Mouse (Mus musculus): ENCODE measurements around the gene Ppara. TPM values are rescaled to one million over a fixed set of nuclear protein-coding genes. Genes with fewer than 3 reads are reported as not detected.

Gene Ppara
- polyA plus RNA-seq, 1 experiment from 2014 or later: 1.9 TPM

GRCm38 (mm10) chr15:85713417-85713816 lies 21.4 kb upstream of the Ppara start:
- H3K36me3 ChIP-seq: no peaks in the 10 kb centered on the region
- no peaks in the 10 kb centered on the region for H3K9me3 ChIP-seq
- peaks cover 7% of the 10 kb centered on the region for H3K4me1 ChIP-seq (replicated peaks)
- H3K27ac ChIP-seq: no peak overlapping the region
- ATAC-seq (ENCODE audit: insufficient number of reproducible peaks, insufficient read depth, low FRiP score, low TSS enrichment, low read depth): no peak
- no peak overlapping the region for H3K4me2 ChIP-seq
- WGBS: 89% methylated on average over 9 of the region's 9 CpGs
- H3K4me3 ChIP-seq (replicated peaks): no peak overlapping the region
- H3K27me3 ChIP-seq: peaks cover 18% of the 10 kb centered on the region; the same call in 1 of the 2 replicates
- no peak overlapping the region for H3K9ac ChIP-seq (replicated peaks)

- H3K27ac ChIP-seq: no peak overlapping the region
- no peaks in the 10 kb centered on the region for H3K9me3 ChIP-seq
- no peaks in the 10 kb centered on the region for H3K36me3 ChIP-seq
- H3K4me3 ChIP-seq (replicated peaks): no peak overlapping the region
- 69% methylated on average over 3 of the region's 3 CpGs for WGBS
- H3K9ac ChIP-seq (replicated peaks): no peak overlapping the region
- peaks cover 18% of the 10 kb centered on the region; the same call in 1 of the 2 replicates for H3K27me3 ChIP-seq
- 0 out of 2 replicates have a peak, but pooled peaks cover 2% of the 10 kb centered on the region for H3K4me1 ChIP-seq (replicated peaks)
- no peak overlapping the region for H3K4me2 ChIP-seq
- ATAC-seq (ENCODE audit: insufficient number of reproducible peaks, insufficient read depth, low FRiP score, low TSS enrichment, low read depth): no peak
Observed at GRCm38 (mm10) chr15:85715059-85715458, 19.7 kb upstream of the Ppara start.

DNA sequence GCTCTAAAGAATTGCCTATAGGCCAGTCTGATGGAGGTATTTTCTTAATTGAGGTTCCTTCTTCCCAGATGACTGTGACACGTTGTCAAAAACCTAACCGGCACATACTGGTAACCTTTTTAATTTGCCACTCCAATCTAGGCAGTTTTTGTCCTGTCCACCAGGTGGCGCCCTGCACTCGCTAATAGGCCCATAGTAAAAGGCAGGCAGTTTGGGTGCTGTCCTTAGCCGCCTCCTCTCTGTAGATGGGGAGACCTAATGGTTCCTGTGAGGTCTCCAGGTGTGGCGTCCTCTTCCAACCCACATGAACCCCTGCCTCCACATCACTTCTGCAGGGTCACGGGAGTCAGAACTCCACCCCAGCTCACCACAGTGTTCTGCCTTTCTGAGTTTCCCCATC lies 18.7 kb upstream of the Ppara start:
- Histone ChIP-seq H3K9ac (replicated peaks) (no peak overlapping the region), H3K4me2 (no peak overlapping the region), H3K4me3 (replicated peaks) (no peak overlapping the region), H3K27me3 (peaks cover 12% of the 10 kb centered on the region), H3K27ac (no peak overlapping the region), H3K4me1 (replicated peaks) (no peaks in the 10 kb centered on the region), H3K36me3 (no peaks in the 10 kb centered on the region), H3K9me3 (no peaks in the 10 kb centered on the region)
- no peak for ATAC-seq (ENCODE audit: insufficient number of reproducible peaks, insufficient read depth, low FRiP score, low TSS enrichment, low read depth)
- 10% methylated on average over 7 of the region's 7 CpGs for WGBS

DNA sequence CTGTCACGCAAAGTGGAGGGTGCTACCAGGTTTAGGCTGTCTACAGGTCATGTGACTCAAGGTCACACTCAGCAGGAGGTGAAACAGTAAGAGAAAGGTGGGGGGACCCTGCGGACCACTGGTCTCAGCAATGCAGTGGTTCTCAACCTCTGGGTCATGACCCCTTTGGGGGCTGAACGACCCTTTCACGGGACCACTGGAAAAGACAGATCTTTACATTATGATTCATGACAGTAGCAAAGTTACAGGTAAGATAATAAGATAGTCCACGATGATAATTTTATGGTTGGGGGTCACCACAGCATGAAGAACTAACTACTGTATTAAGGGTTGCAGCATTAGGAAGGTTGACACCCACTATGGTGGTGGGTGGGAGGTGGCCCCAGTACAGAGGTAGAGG lies 18.2 kb upstream of the Ppara start:
- H3K4me1 ChIP-seq (replicated peaks): no peaks in the 10 kb centered on the region
- H3K36me3 ChIP-seq: no peaks in the 10 kb centered on the region
- peaks cover 14% of the 10 kb centered on the region for H3K27me3 ChIP-seq
- WGBS: 77% methylated on average over 5 of the region's 5 CpGs
- no peak overlapping the region for H3K27ac ChIP-seq
- H3K4me2 ChIP-seq: no peak overlapping the region
- no peak overlapping the region for H3K4me3 ChIP-seq (replicated peaks)
- H3K9ac ChIP-seq (replicated peaks): no peak overlapping the region
- ATAC-seq (ENCODE audit: insufficient number of reproducible peaks, insufficient read depth, low FRiP score, low TSS enrichment, low read depth): no peak; the same call in 1 of the 2 replicates
- no peaks in the 10 kb centered on the region for H3K9me3 ChIP-seq

DNA sequence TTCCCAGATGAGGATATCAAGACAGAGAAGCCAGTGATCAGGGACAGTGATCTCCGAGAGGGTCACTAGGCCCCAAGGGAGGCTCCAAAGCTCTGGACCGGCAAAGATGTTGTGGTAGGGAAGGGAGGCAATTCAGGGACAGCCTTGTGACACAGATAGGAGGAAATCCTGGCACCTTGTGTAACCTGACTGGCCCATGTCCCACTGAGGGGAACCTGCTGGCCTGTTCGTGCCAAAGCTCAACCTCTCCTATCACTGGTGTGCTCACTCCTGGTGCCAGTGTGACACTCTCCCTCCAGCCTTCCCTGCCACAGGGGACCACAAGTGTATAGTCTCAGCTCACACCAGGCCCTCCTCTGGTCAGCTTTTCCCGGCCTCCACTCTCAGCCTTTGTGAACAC lies 17.8 kb upstream of the Ppara start:
- H3K36me3 ChIP-seq: no peaks in the 10 kb centered on the region
- no peak overlapping the region for H3K9ac ChIP-seq (replicated peaks)
- H3K4me3 ChIP-seq (replicated peaks): no peak overlapping the region
- no peaks in the 10 kb centered on the region for H3K4me1 ChIP-seq (replicated peaks)
- no peaks in the 10 kb centered on the region for H3K9me3 ChIP-seq
- 71% methylated on average over 4 of the region's 4 CpGs for WGBS
- no peak overlapping the region for H3K4me2 ChIP-seq
- ATAC-seq (ENCODE audit: insufficient number of reproducible peaks, insufficient read depth, low FRiP score, low TSS enrichment, low read depth): no peak
- H3K27me3 ChIP-seq: peaks cover 12% of the 10 kb centered on the region
- H3K27ac ChIP-seq: no peak overlapping the region

DNA sequence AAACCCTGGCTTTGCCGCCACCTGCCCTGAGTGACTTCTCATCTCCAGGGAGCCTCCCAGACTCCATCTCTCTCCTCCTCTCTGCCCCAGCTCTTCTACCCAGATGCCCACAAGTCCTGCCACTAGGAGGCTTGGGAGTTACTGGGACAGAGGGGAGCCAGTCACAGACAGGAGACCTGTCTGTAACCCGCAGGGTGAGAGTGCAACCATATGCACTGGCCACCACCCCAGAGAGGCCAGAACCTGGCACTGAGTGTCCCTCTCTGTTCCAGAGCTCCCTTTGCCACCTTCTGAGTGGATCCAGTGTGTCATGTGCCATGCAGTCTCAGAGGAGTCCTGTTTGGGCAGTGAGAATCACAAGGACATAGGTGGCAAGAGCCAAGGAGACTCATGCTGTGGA lies 17.0 kb upstream of the Ppara start:
- Histone ChIP-seq H3K4me3 (replicated peaks) (no peak overlapping the region), H3K9me3 (no peaks in the 10 kb centered on the region), H3K4me2 (no peak overlapping the region), H3K4me1 (replicated peaks) (no peaks in the 10 kb centered on the region), H3K27me3 (peaks cover 10% of the 10 kb centered on the region), H3K27ac (no peak overlapping the region), H3K9ac (replicated peaks) (no peak overlapping the region), H3K36me3 (no peaks in the 10 kb centered on the region)
- 78% methylated on average over 2 of the region's 2 CpGs for WGBS
- ATAC-seq (ENCODE audit: insufficient number of reproducible peaks, insufficient read depth, low FRiP score, low TSS enrichment, low read depth): no peak

GRCm38 (mm10) chr15:85719017-85719416 lies 15.8 kb upstream of the Ppara start:
- Histone ChIP-seq H3K4me2 (no peak overlapping the region), H3K4me1 (replicated peaks) (no peaks in the 10 kb centered on the region), H3K4me3 (replicated peaks) (no peak overlapping the region), H3K9me3 (no peaks in the 10 kb centered on the region), H3K27me3 (peaks cover 10% of the 10 kb centered on the region), H3K36me3 (no peaks in the 10 kb centered on the region), H3K27ac (no peak overlapping the region), H3K9ac (replicated peaks) (no peak overlapping the region)
- no peak for ATAC-seq (ENCODE audit: insufficient number of reproducible peaks, insufficient read depth, low FRiP score, low TSS enrichment, low read depth)
- WGBS: 82% methylated on average over 7 of the region's 7 CpGs

DNA sequence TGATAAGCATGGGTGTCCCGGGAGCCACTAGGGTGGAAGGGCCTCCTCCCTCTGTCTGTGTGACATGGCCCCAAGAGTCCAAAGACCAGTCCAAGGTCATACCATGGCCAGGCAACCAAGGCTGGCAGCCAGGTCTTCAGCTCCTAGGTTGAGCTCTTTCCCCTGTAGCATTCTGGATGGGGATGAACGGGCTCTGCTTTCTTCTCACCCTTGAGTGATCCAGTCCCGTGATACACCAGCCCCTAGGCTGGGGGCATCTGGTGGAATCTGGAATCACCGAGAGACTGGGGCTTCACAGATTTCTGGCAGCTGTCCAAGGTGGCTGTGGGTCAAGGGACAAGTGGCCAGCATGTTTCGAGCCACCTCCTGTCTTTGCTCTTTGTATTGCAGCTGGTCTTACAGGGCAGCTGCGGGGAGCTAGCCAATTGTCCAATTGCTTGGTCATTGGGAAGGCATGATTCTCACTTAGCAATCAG lies 14.4 kb upstream of the Ppara start:
- Histone ChIP-seq H3K4me1 (replicated peaks) (no peaks in the 10 kb centered on the region), H3K36me3 (no peaks in the 10 kb centered on the region), H3K4me3 (replicated peaks) (no peak overlapping the region), H3K9me3 (no peaks in the 10 kb centered on the region), H3K27ac (no peak overlapping the region), H3K4me2 (no peak overlapping the region), H3K9ac (replicated peaks) (no peak overlapping the region), H3K27me3 (peaks cover 10% of the 10 kb centered on the region)
- WGBS: 71% methylated on average over 6 of the region's 6 CpGs
- no peak for ATAC-seq (ENCODE audit: insufficient number of reproducible peaks, insufficient read depth, low FRiP score, low TSS enrichment, low read depth)

- WGBS: 45% methylated on average over 11 of the region's 11 CpGs
- Histone ChIP-seq H3K4me2 (no peak overlapping the region), H3K9me3 (no peaks in the 10 kb centered on the region), H3K9ac (replicated peaks) (no peak overlapping the region), H3K4me3 (replicated peaks) (no peak overlapping the region), H3K27ac (no peak overlapping the region), H3K36me3 (no peaks in the 10 kb centered on the region), H3K27me3 (peaks cover 21% of the 10 kb centered on the region), H3K4me1 (replicated peaks) (no peaks in the 10 kb centered on the region)
- no peak for ATAC-seq (ENCODE audit: insufficient number of reproducible peaks, insufficient read depth, low FRiP score, low TSS enrichment, low read depth)
Observed at GRCm38 (mm10) chr15:85724271-85725165, 10.3 kb upstream of the Ppara start.

DNA sequence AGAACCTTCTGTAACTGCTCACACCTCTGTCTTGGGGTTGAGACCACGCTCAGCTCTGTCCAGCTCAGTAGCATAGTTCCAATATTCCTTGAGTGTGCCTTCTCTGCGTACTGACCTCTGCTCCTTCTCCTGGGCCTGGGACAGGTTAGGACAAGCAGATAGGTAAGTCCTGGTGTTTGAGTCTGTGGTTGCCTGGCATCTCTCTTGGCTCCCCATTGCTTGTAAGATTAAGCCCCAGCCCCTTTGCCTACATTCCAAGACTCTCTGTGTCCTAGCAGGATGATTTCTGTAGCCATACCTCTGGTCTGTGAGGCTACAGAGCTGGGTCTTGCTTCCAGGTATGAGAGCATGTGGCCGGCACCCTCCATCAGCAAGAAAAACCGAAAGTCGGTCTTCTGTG lies 6.6 kb upstream of the Ppara start:
- no peak overlapping the region for H3K9ac ChIP-seq (replicated peaks)
- ATAC-seq (ENCODE audit: insufficient number of reproducible peaks, insufficient read depth, low FRiP score, low TSS enrichment, low read depth): no peak
- no peak overlapping the region for H3K4me2 ChIP-seq
- H3K27ac ChIP-seq: no peak overlapping the region
- 89% methylated on average over 5 of the region's 5 CpGs for WGBS
- no peaks in the 10 kb centered on the region for H3K36me3 ChIP-seq
- no peak overlapping the region for H3K4me3 ChIP-seq (replicated peaks)
- H3K27me3 ChIP-seq: peaks cover 35% of the 10 kb centered on the region
- no peaks in the 10 kb centered on the region for H3K4me1 ChIP-seq (replicated peaks)
- no peaks in the 10 kb centered on the region for H3K9me3 ChIP-seq

GRCm38 (mm10) chr15:85729256-85729655 lies 5.5 kb upstream of the Ppara start:
- Histone ChIP-seq H3K36me3 (no peaks in the 10 kb centered on the region), H3K4me1 (replicated peaks) (no peaks in the 10 kb centered on the region), H3K4me2 (no peak overlapping the region), H3K9ac (replicated peaks) (no peak overlapping the region), H3K27me3 (peaks cover 46% of the 10 kb centered on the region), H3K27ac (no peak overlapping the region), H3K9me3 (no peaks in the 10 kb centered on the region), H3K4me3 (replicated peaks) (no peak overlapping the region)
- 80% methylated on average over 9 of the region's 9 CpGs for WGBS
- no peak for ATAC-seq (ENCODE audit: insufficient number of reproducible peaks, insufficient read depth, low FRiP score, low TSS enrichment, low read depth)

GRCm38 (mm10) chr15:85730027-85730426 lies 4.8 kb upstream of the Ppara start:
- Histone ChIP-seq H3K36me3 (no peaks in the 10 kb centered on the region), H3K9me3 (no peaks in the 10 kb centered on the region), H3K9ac (replicated peaks) (no peak overlapping the region), H3K4me1 (replicated peaks) (peaks cover 4% of the 10 kb centered on the region; the same call in 1 of the 2 replicates), H3K4me3 (replicated peaks) (no peak overlapping the region), H3K4me2 (no peak overlapping the region), H3K27me3 (peaks cover 53% of the 10 kb centered on the region), H3K27ac (no peak overlapping the region)
- 53% methylated on average over 2 of the region's 2 CpGs for WGBS
- ATAC-seq (ENCODE audit: insufficient number of reproducible peaks, insufficient read depth, low FRiP score, low TSS enrichment, low read depth): no peak
